ENCODE assay signal across 11 mouse cellular contexts in genomic region chr3:109361882-109362281, GRCm38 (mm10). TPM values are rescaled to one million over a fixed set of nuclear protein-coding genes. Genes with fewer than 3 reads are reported as not detected.
DNase-seq lines count a peak whose midpoint lies in the region; ATAC-seq and TF ChIP-seq lines count a peak whose summit lies in the region.
"Had no signal": no experiment of that assay in that cellular context is flagged by ENCODE, and none has a peak within 500 bp of the region (broad histone marks: within the 10 kb centered on the region; RNA-seq: fewer than 3 reads in every experiment).

No protein-coding gene starts in this region.

- peak overlapping the region; percentile 18; the same call in 1 of the 2 replicates for H3K4me2 ChIP-seq in heart, embryonic 16.5 days (ENCODE audit: low read depth, low read length)
- no peak overlapping the region for H3K4me2 ChIP-seq in lung, embryonic 14.5 days
- no peak overlapping the region for H3K4me2 ChIP-seq in hindbrain, embryonic 14.5 days (replicated peaks)
- H3K4me2 ChIP-seq: forebrain, embryonic 12.5 days; midbrain, embryonic 13.5 days had no signal

- H3K4me3 ChIP-seq in heart, embryonic 16.5 days (ENCODE audit: low read length) = no peak overlapping the region
- H3K4me3 ChIP-seq in lung, embryonic 14.5 days (ENCODE audit: low read depth, low read length) = no peak overlapping the region
- H3K4me3 ChIP-seq in thymus, adult 2 months (ENCODE audit: control insufficient read depth, insufficient read depth, low read length) = no peak overlapping the region
- H3K4me3 ChIP-seq in hindbrain, embryonic 14.5 days (replicated peaks; ENCODE audit: low read length) = no peak overlapping the region
- H3K4me3 ChIP-seq: forebrain, embryonic 12.5 days; midbrain, embryonic 13.5 days had no signal

- no peaks in the 10 kb centered on the region for H3K9me3 ChIP-seq in heart, embryonic 16.5 days (replicated peaks; ENCODE audit: control insufficient read depth, low read length)
- H3K9me3 ChIP-seq in lung, embryonic 14.5 days (ENCODE audit: low read depth, low read length) = no peaks in the 10 kb centered on the region
- H3K9me3 ChIP-seq in hindbrain, embryonic 14.5 days (ENCODE audit: control insufficient read depth, low read length) = no peaks in the 10 kb centered on the region
- H3K9me3 ChIP-seq: forebrain, embryonic 12.5 days; midbrain, embryonic 13.5 days had no signal

- ATAC-seq in heart, embryonic 16.5 days (replicated peaks; ENCODE audit: extremely low read depth, insufficient read depth, low FRiP score) = no peak
- no peak; the same call in 1 of the 2 replicates for ATAC-seq in lung, embryonic 14.5 days (ENCODE audit: insufficient read depth)
- ATAC-seq in hindbrain, embryonic 14.5 days (ENCODE audit: low FRiP score) = no peak
- ATAC-seq in cerebellum, adult (ENCODE audit: insufficient number of reproducible peaks, low FRiP score, low TSS enrichment) = no peak
- ATAC-seq: midbrain, embryonic 13.5 days had no signal

- TF ChIP-seq CTCF in lung, embryonic 14.5 days (IDR thresholded peaks at IDR 0.05; ENCODE audit: low read depth) = no peak
- no peak for TF ChIP-seq CTCF in thymus, adult 2 months (IDR thresholded peaks at IDR 0.05; ENCODE audit: borderline replicate concordance, control insufficient read depth, extremely low read depth, insufficient read depth, low read length, poor library complexity)

- H3K36me3 ChIP-seq in heart, embryonic 16.5 days (ENCODE audit: control insufficient read depth, insufficient read depth) = no peaks in the 10 kb centered on the region
- no peaks in the 10 kb centered on the region for H3K36me3 ChIP-seq in lung, embryonic 14.5 days (ENCODE audit: insufficient read depth)
- no peaks in the 10 kb centered on the region for H3K36me3 ChIP-seq in thymus, adult 2 months (ENCODE audit: control insufficient read depth, insufficient read depth, low read length)
- no peaks in the 10 kb centered on the region for H3K36me3 ChIP-seq in hindbrain, embryonic 14.5 days (replicated peaks; ENCODE audit: control insufficient read depth, insufficient read depth)
- H3K36me3 ChIP-seq: forebrain, embryonic 12.5 days; midbrain, embryonic 13.5 days had no signal

- H3K9ac ChIP-seq in heart, embryonic 16.5 days (ENCODE audit: low read length) = no peak overlapping the region
- H3K9ac ChIP-seq in lung, embryonic 14.5 days = no peak overlapping the region
- no peak overlapping the region for H3K9ac ChIP-seq in hindbrain, embryonic 14.5 days
- H3K9ac ChIP-seq: forebrain, embryonic 12.5 days; midbrain, embryonic 13.5 days had no signal

- H3K4me1 ChIP-seq in heart, embryonic 16.5 days (ENCODE audit: control insufficient read depth, insufficient read depth, low read length) = peaks cover 27% of the 10 kb centered on the region
- peaks cover 6% of the 10 kb centered on the region; the same call in 1 of the 2 replicates for H3K4me1 ChIP-seq in lung, embryonic 14.5 days (ENCODE audit: insufficient read depth)
- H3K4me1 ChIP-seq in thymus, adult 2 months (replicated peaks; ENCODE audit: control insufficient read depth, insufficient read depth, low read length) = peaks cover 19% of the 10 kb centered on the region
- H3K4me1 ChIP-seq in hindbrain, embryonic 14.5 days (replicated peaks; ENCODE audit: control insufficient read depth, insufficient read depth, low read length) = no peaks in the 10 kb centered on the region

- whole genome bisulfite sequencing in heart, embryonic 16.5 days = 64% methylated on average over 5 of the region's 5 CpGs
- 73% methylated on average over 5 of the region's 5 CpGs for WGBS in lung, embryonic 14.5 days
- WGBS in thymus, adult 2 months = 11% methylated on average over 5 of the region's 5 CpGs
- WGBS in hindbrain, embryonic 14.5 days = 88% methylated on average over 5 of the region's 5 CpGs

- no peak for TF ChIP-seq POLR2A in thymus, adult 2 months (IDR thresholded peaks at IDR 0.05; ENCODE audit: control insufficient read depth, extremely low read depth, insufficient read depth, low read length, poor library complexity)

- H3K27ac ChIP-seq in heart, embryonic 16.5 days (ENCODE audit: low read length) = peak overlapping the region; percentile 53
- H3K27ac ChIP-seq in lung, embryonic 14.5 days (ENCODE audit: low read depth) = no peak overlapping the region
- H3K27ac ChIP-seq in thymus, adult 2 months (ENCODE audit: control insufficient read depth, insufficient read depth, low read length) = peak overlapping the region; percentile 64
- H3K27ac ChIP-seq in hindbrain, embryonic 14.5 days = no peak overlapping the region
- H3K27ac ChIP-seq: forebrain, embryonic 12.5 days; midbrain, embryonic 13.5 days had no signal

- no peaks in the 10 kb centered on the region for H3K27me3 ChIP-seq in heart, embryonic 16.5 days (ENCODE audit: control insufficient read depth, insufficient read depth, low read length)
- H3K27me3 ChIP-seq in lung, embryonic 14.5 days (ENCODE audit: insufficient read depth, low read length) = no peaks in the 10 kb centered on the region
- H3K27me3 ChIP-seq in thymus, adult 2 months (ENCODE audit: control insufficient read depth, insufficient read depth, low read length) = no peaks in the 10 kb centered on the region
- no peaks in the 10 kb centered on the region for H3K27me3 ChIP-seq in hindbrain, embryonic 14.5 days (ENCODE audit: control insufficient read depth, insufficient read depth, low read length)
- H3K27me3 ChIP-seq: CH12.LX; forebrain, embryonic 12.5 days; midbrain, embryonic 13.5 days had no signal

- peak; percentile 96 for DNase-seq in heart, adult 11 months
- no peak for DNase-seq in heart, adult 8-10 months (ENCODE audit: low spot score)
- peak; percentile 49 for DNase-seq in lung, embryonic 14.5 days
- DNase-seq in thymus, adult 2 months = peak; percentile 64
- no peak for DNase-seq in hindbrain, embryonic 14.5 days (ENCODE audit: low spot score)
- DNase-seq in urinary bladder, postnatal 36 days (ENCODE audit: low spot score in 2 of 2) = no peak

RNA-seq across cellular contexts. Expression of gene Vav3, which starts 21.4 kb away (rescaled TPM):
- 1 to 10 TPM; 3.2 to 6.0 (median 4.8) TPM for total RNA-seq in heart, adult 8-10 months (2022)
- 7.5 and 8.0 TPM in 2 replicates for polyA plus RNA-seq in heart, embryonic 16.5 days (2015; fragmentation: Nextera tagmentation; extraction: Ambion mirVana)
- polyA plus RNA-seq in lung, embryonic 14.5 days (2014; fragmentation: Nextera tagmentation; extraction: Ambion mirVana) = 9.1 and 9.7 TPM in 2 replicates
- 3.1 and 3.2 TPM in 2 replicates for polyA plus RNA-seq in thymus, adult 2 months (2012; rRNA removed)
- 15.5 and 18.8 TPM in 2 replicates for polyA plus RNA-seq in hindbrain, embryonic 14.5 days (2014; fragmentation: Nextera tagmentation; extraction: Ambion mirVana)

Comparison
In these comparisons a context has a peak if more than half of its experiments do, and no peak if none do; other contexts are left out.
1. DNase-seq: peak in heart, adult 11 months (single experiment), lung, embryonic 14.5 days (single experiment) and thymus, adult 2 months (single experiment); none in heart, adult 8-10 months (single experiment), hindbrain, embryonic 14.5 days (single experiment) and urinary bladder, postnatal 36 days (0 of 2).
2. H3K27ac ChIP-seq: peak in heart, embryonic 16.5 days (single experiment) and thymus, adult 2 months (single experiment); none in lung, embryonic 14.5 days (single experiment) and hindbrain, embryonic 14.5 days (single experiment).